Mouse (Mus musculus) ES-E14 (cell line): ENCODE results near the gene Idh3a. TPM values are rescaled to one million over a fixed set of nuclear protein-coding genes. Genes with fewer than 3 reads are reported as not detected.

Source experiments
- DNase-seq: peaks from one replicate; pipeline ENCODE4 v3.0.0-alpha.2; 2013; ENCODE audit warnings: low read depth, low spot score
- H3K27ac ChIP-seq: 2 replicates; pipeline ENCODE4 v1.5.1; 2012; ENCODE audit warnings: low read depth, mild to moderate bottlenecking, low read length, moderate library complexity, mixed read lengths; ENCODE audit not compliant: poor library complexity, insufficient read depth, severe bottlenecking
- H3K36me3 ChIP-seq: 2 replicates; pipeline ENCODE4 v1.6.1; 2012; ENCODE audit warnings: mild to moderate bottlenecking, low read length, moderate library complexity, mixed read lengths; ENCODE audit not compliant: control insufficient read depth, poor library complexity, insufficient read depth, severe bottlenecking
- H3K4me1 ChIP-seq, 2 experiments: fragments of 150-350 bp in 1 of 2; sonication (generic) in 1 of 2; 2 replicates each; pipeline ENCODE4 v1.6.1; 2012; ENCODE audit warnings: low read length in 2 of 2, mild to moderate bottlenecking in 1 of 2, mixed read lengths in 1 of 2; ENCODE audit not compliant: control insufficient read depth in 2 of 2, insufficient read depth in 2 of 2, poor library complexity in 1 of 2
- H3K4me3 ChIP-seq, 2 experiments: fragments of 150-350 bp in 1 of 2; sonication (generic) in 1 of 2; 2 replicates each; pipeline ENCODE4 v1.5.1; 2012; ENCODE audit warnings: low read length in 2 of 2, low read depth in 1 of 2, mild to moderate bottlenecking in 1 of 2, mixed read lengths in 1 of 2; ENCODE audit not compliant: insufficient read depth in 1 of 2, poor library complexity in 1 of 2, severe bottlenecking in 1 of 2
- H3K9ac ChIP-seq: 2 replicates; pipeline ENCODE4 v1.6.1; 2012; ENCODE audit warnings: low read depth, mild to moderate bottlenecking, low read length, mixed read lengths; ENCODE audit not compliant: poor library complexity, insufficient read depth, severe bottlenecking
- H3K9me3 ChIP-seq: fragments of 150-350 bp; sonication (generic); 2 replicates; pipeline ENCODE4 v1.6.1; 2012; ENCODE audit warnings: low read depth, mild to moderate bottlenecking, low read length; ENCODE audit not compliant: control insufficient read depth, insufficient read depth
- CHD2 ChIP-seq: IDR thresholded peaks from 2 replicates; pipeline ENCODE4 v1.6.1; 2014; ENCODE audit warnings: mild to moderate bottlenecking, low read depth, low read length, inconsistent platforms
- HCFC1 ChIP-seq: IDR thresholded peaks from 2 replicates; pipeline ENCODE4 v1.6.1; 2012; ENCODE audit warnings: low read length, inconsistent platforms, borderline replicate concordance; ENCODE audit not compliant: insufficient read depth
- MAFK ChIP-seq: IDR thresholded peaks from 2 replicates; pipeline ENCODE4 v1.6.1; 2014; ENCODE audit warnings: mild to moderate bottlenecking, low read depth, low read length, inconsistent platforms; ENCODE audit not compliant: insufficient read depth
- ZC3H11A ChIP-seq: IDR thresholded peaks from 2 replicates; pipeline ENCODE4 v1.6.1; 2012; ENCODE audit warnings: low read depth, mild to moderate bottlenecking, inconsistent platforms, low read length, borderline replicate concordance
- ZNF384 ChIP-seq: IDR thresholded peaks from 2 replicates; pipeline ENCODE4 v1.6.1; 2012; ENCODE audit warnings: low read depth, low read length, inconsistent platforms
- in situ Hi-C, 2 experiments: fragments of 600-800 bp; cut with MboI; formaldehyde crosslinking; loops; one replicate each; pipeline ENCODE4 v1.15.1; 2025; ENCODE audit warnings: low sequenced_read_pairs in 2 of 2, inconsistent platforms in 1 of 2; ENCODE audit not compliant: unreplicated experiment in 2 of 2
- total RNA-seq: library from RNA; depleted of rRNA; stranded (reverse); fragments of 300-350 nt; gene quantifications from 2 replicates; pipeline ENCODE4 v1.2.3, GENCODE M21; 2012

Idh3a gene
- total RNA-seq, 1 experiment: 79.2 TPM

GRCm38 (mm10) chr9:54547536-54547935 is 38.6 kb upstream of the Idh3a start:
- Histone ChIP-seq H3K9me3 (no peaks in the 10 kb centered on the region), H3K4me3 (no peak overlapping the region), H3K4me1 (no peaks in the 10 kb centered on the region), H3K9ac (no peak overlapping the region), H3K36me3 (no peaks in the 10 kb centered on the region), H3K27ac (no peak overlapping the region)
- in situ Hi-C loops: no loop called here
- TF ChIP-seq HCFC1 (no peak), ZC3H11A (no peak)
- peak; percentile 30 for DNase-seq

- no peak overlapping the region for H3K9ac ChIP-seq
- DNase-seq: no peak
- in situ Hi-C loops: no loop called here
- no peak overlapping the region for H3K27ac ChIP-seq
- H3K4me3 ChIP-seq: no peak overlapping the region
- no peaks in the 10 kb centered on the region for H3K36me3 ChIP-seq
- H3K9me3 ChIP-seq: no peaks in the 10 kb centered on the region
- no peaks in the 10 kb centered on the region for H3K4me1 ChIP-seq
- TF ChIP-seq CHD2 (no peak), ZC3H11A (no peak), ZNF384 (no peak), HCFC1 (no peak), MAFK (no peak)
Measured at GRCm38 (mm10) chr9:54549433-54549832, 36.7 kb upstream of the Idh3a start.

- no peak for TF ChIP-seq HCFC1
- TF ChIP-seq MAFK: no peak
- TF ChIP-seq ZC3H11A: no peak
- no peak for TF ChIP-seq ZNF384
- H3K4me1 ChIP-seq: no peaks in the 10 kb centered on the region
- H3K9me3 ChIP-seq: no peaks in the 10 kb centered on the region
- no peak overlapping the region for H3K27ac ChIP-seq
- DNase-seq: peak; percentile 11
- H3K4me3 ChIP-seq: no peak overlapping the region
- no peaks in the 10 kb centered on the region for H3K36me3 ChIP-seq
- in situ Hi-C loops: no loop called here
- H3K9ac ChIP-seq: no peak overlapping the region
Measured at GRCm38 (mm10) chr9:54552409-54552808, 33.7 kb upstream of the Idh3a start.

GRCm38 (mm10) chr9:54555044-54555443 is 31.1 kb upstream of the Idh3a start:
- Histone ChIP-seq H3K36me3 (no peaks in the 10 kb centered on the region), H3K9me3 (no peaks in the 10 kb centered on the region), H3K27ac (no peak overlapping the region), H3K4me1 (no peaks in the 10 kb centered on the region), H3K9ac (no peak overlapping the region), H3K4me3 (no peak overlapping the region)
- in situ Hi-C loops: no loop called here
- DNase-seq: no peak
- no peak for TF ChIP-seq ZC3H11A
- no peak for TF ChIP-seq ZNF384
- TF ChIP-seq HCFC1: no peak
- no peak for TF ChIP-seq MAFK
- no peak for TF ChIP-seq CHD2

GRCm38 (mm10) chr9:54558731-54559130 is 27.4 kb upstream of the Idh3a start:
- in situ Hi-C loops: no loop called here
- no peaks in the 10 kb centered on the region; a peak in 1 of 4 replicates for H3K4me1 ChIP-seq
- no peak overlapping the region for H3K9ac ChIP-seq
- no peak for DNase-seq
- H3K9me3 ChIP-seq: no peaks in the 10 kb centered on the region
- no peak overlapping the region for H3K27ac ChIP-seq
- no peaks in the 10 kb centered on the region for H3K36me3 ChIP-seq
- H3K4me3 ChIP-seq: no peak overlapping the region
- no peak for TF ChIP-seq ZC3H11A
